Mouse (Mus musculus) forebrain, embryonic 13.5 days (tissue): ENCODE results near the gene Cit. TPM values are rescaled to one million over a fixed set of nuclear protein-coding genes. Genes with fewer than 3 reads are reported as not detected.

Source experiments
- ATAC-seq: fragments of 200-750 bp; cut with Nextera tagmentation; 2 replicates; pipeline ENCODE4 v1.8.0; 2017
- H3K27ac ChIP-seq: fragments of 300-500 bp; sonication (generic); 2 replicates; pipeline ENCODE4 v1.5.1; 2015; ENCODE audit warnings: inconsistent platforms, mild to moderate bottlenecking, moderate library complexity
- H3K27me3 ChIP-seq: fragments of 300-500 bp; sonication (generic); 2 replicates; pipeline ENCODE4 v1.6.1; 2015; ENCODE audit warnings: mild to moderate bottlenecking, inconsistent platforms
- H3K36me3 ChIP-seq: fragments of 300-500 bp; sonication (generic); 2 replicates; pipeline ENCODE4 v1.6.1; 2015; ENCODE audit warnings: mild to moderate bottlenecking, inconsistent platforms; ENCODE audit not compliant: poor library complexity, severe bottlenecking
- H3K4me1 ChIP-seq: fragments of 300-500 bp; sonication (generic); 2 replicates; pipeline ENCODE4 v1.6.1; 2015; ENCODE audit warnings: inconsistent platforms
- H3K4me2 ChIP-seq: fragments of 300-500 bp; sonication (generic); 2 replicates; pipeline ENCODE4 v1.6.1; 2015; ENCODE audit warnings: inconsistent platforms, mild to moderate bottlenecking, moderate library complexity
- H3K4me3 ChIP-seq: fragments of 300-500 bp; sonication (generic); 2 replicates; pipeline ENCODE4 v1.5.1; 2015; ENCODE audit warnings: mild to moderate bottlenecking, inconsistent platforms
- H3K9ac ChIP-seq: fragments of 300-500 bp; sonication (generic); 2 replicates; pipeline ENCODE4 v1.6.1; 2015; ENCODE audit warnings: mild to moderate bottlenecking, inconsistent platforms
- H3K9me3 ChIP-seq: fragments of 300-500 bp; sonication (generic); replicated peaks from 2 replicates; pipeline ENCODE4 v1.6.1; 2016; ENCODE audit warnings: inconsistent platforms
- whole genome bisulfite sequencing: fragments of 180-500 bp; shearing (Covaris S2); methylation state at CpG from one replicate; pipeline ENCODE4 v1.1.7; 2015; 5-methylcytosine and 5-hydroxymethylcytosine counted together
- polyA plus RNA-seq: library from polyadenylated mRNA; unstranded; fragments of >200 nt; fragmentation: Nextera tagmentation; extraction: Ambion mirVana; gene quantifications from 2 replicates; pipeline ENCODE4 v1.2.1, GENCODE M21; 2015

Gene Cit
- polyA plus RNA-seq, 1 experiment from 2014 or later = 30.8 TPM

- Histone ChIP-seq H3K27ac (no peak overlapping the region), H3K9me3 (0 out of 2 replicates have a peak, but pooled peaks cover 5% of the 10 kb centered on the region), H3K4me3 (no peak overlapping the region), H3K4me1 (no peaks in the 10 kb centered on the region), H3K36me3 (peaks cover 53% of the 10 kb centered on the region), H3K27me3 (no peaks in the 10 kb centered on the region), H3K9ac (no peak overlapping the region), H3K4me2 (no peak overlapping the region)
- ATAC-seq = no peak
- WGBS = 95% methylated on average over 9 of the region's 9 CpGs
Observed at GRCm38 (mm10) chr5:115884429-115884828, 39.4 kb downstream of the Cit start.

GRCm38 (mm10) chr5:115893772-115894171, 48.7 kb downstream of the Cit start:
- Histone ChIP-seq H3K36me3 (peaks cover 39% of the 10 kb centered on the region), H3K9me3 (no peaks in the 10 kb centered on the region), H3K9ac (no peak overlapping the region), H3K27me3 (no peaks in the 10 kb centered on the region), H3K4me2 (no peak overlapping the region), H3K4me3 (no peak overlapping the region), H3K4me1 (no peaks in the 10 kb centered on the region), H3K27ac (no peak overlapping the region)
- WGBS = 88% methylated on average over 5 of the region's 5 CpGs
- no peak for ATAC-seq

DNA sequence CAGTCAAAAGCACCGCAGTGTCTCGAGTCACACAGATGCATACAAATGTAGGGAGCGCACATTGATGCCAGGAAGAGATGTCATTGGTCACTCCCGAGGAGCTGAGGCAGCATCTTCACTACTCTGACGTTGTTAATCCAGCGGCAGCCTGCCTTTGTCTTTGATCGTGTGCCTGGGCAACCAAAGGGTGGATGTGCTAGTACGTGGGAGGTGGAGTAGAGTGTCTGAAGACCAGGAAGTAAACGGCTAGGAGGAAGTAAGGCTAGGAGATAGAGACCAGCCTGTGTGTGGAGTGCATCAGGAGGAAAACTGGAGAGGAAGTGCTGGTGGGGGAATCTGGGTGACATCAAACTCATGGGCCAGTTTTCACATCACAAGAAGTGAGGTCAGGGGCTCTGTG, 52.0 kb downstream of the Cit start:
- no peaks in the 10 kb centered on the region for H3K9me3 ChIP-seq
- no peak for ATAC-seq
- peaks cover 26% of the 10 kb centered on the region; the same call in 1 of the 2 replicates for H3K36me3 ChIP-seq
- no peak overlapping the region for H3K9ac ChIP-seq
- no peaks in the 10 kb centered on the region for H3K27me3 ChIP-seq
- no peak overlapping the region for H3K27ac ChIP-seq
- no peak overlapping the region for H3K4me2 ChIP-seq
- no peak overlapping the region for H3K4me3 ChIP-seq
- WGBS = 70% methylated on average over 9 of the region's 9 CpGs
- no peaks in the 10 kb centered on the region for H3K4me1 ChIP-seq

DNA sequence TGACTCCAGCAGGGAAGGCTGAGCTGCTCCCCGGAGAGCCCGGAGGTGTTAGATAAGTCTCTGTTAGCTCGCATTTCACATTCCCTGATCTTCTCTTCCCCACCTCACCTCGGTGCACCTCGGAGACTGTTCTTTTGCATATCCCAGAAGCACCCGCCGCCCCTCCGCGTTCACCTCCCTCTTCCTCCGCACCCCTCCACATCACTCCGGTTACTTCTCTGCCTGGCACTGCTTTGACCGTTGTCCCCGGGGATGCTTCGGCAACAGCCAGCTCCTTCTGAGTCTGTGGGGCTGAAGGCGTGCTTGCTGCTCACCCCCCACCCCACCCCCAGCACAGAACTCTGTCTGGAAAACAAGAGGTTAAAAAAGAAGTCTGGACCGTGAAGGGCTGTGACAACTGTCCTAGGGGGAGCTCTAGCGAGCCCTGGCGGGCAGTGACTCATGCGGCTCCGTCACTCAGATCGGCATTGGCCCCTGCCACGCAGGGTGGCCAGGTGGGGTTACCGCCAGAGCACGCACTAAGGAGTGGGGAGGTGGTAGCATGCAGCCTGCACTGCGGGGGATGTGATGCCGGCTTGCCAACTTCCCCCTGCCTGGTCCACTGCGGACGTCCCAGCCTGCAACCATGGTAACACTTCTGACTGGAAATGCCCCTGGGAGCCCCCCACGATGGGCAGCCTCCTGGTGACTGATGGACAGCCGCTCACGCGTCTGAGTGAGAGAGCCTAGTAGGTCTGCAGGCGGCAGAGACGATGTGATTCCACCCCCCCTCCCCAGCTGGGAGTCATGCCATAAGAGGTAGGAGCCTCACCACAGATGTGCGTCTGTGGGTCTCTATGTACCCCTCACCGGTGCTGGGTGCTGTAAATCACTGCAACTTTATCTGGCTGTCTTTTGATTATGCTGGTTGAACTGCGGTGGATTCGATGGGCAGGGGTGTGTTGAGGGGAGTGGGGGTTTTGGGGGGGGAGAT, 62.2 kb downstream of the Cit start:
- WGBS = 6% methylated on average over 38 of the region's 38 CpGs
- peak; percentile 72 for ATAC-seq
- Histone ChIP-seq H3K36me3 (0 out of 2 replicates have a peak, but pooled peaks cover 1% of the 10 kb centered on the region), H3K27ac (no peak overlapping the region), H3K4me3 (peak overlapping the region; percentile 40), H3K27me3 (no peaks in the 10 kb centered on the region), H3K4me1 (peaks cover 31% of the 10 kb centered on the region), H3K9me3 (no peaks in the 10 kb centered on the region), H3K9ac (peak overlapping the region; percentile 59), H3K4me2 (peak overlapping the region; percentile 67)

GRCm38 (mm10) chr5:115908251-115908650, 63.2 kb downstream of the Cit start:
- no peaks in the 10 kb centered on the region for H3K27me3 ChIP-seq
- H3K27ac ChIP-seq = no peak overlapping the region
- peak overlapping the region; percentile 40; the same call in 1 of the 2 replicates for H3K9ac ChIP-seq
- H3K9me3 ChIP-seq = no peaks in the 10 kb centered on the region
- H3K36me3 ChIP-seq = no peaks in the 10 kb centered on the region
- WGBS = 13% methylated on average over 10 of the region's 10 CpGs
- ATAC-seq = peak; percentile 70
- H3K4me1 ChIP-seq = peaks cover 31% of the 10 kb centered on the region
- peak overlapping the region; percentile 67 for H3K4me2 ChIP-seq
- H3K4me3 ChIP-seq = peak overlapping the region; percentile 40

GRCm38 (mm10) chr5:115908699-115909098, 63.6 kb downstream of the Cit start:
- no peaks in the 10 kb centered on the region for H3K36me3 ChIP-seq
- no peak; the same call in 1 of the 2 replicates for ATAC-seq
- peaks cover 31% of the 10 kb centered on the region for H3K4me1 ChIP-seq
- no peak overlapping the region for H3K9ac ChIP-seq
- peak overlapping the region; percentile 67 for H3K4me2 ChIP-seq
- H3K9me3 ChIP-seq = no peaks in the 10 kb centered on the region
- H3K4me3 ChIP-seq = peak overlapping the region; percentile 40; the same call in 1 of the 2 replicates
- H3K27me3 ChIP-seq = no peaks in the 10 kb centered on the region
- WGBS = 63% methylated on average over 12 of the region's 12 CpGs
- H3K27ac ChIP-seq = no peak overlapping the region

- H3K9me3 ChIP-seq = no peaks in the 10 kb centered on the region
- 0 out of 2 replicates have a peak overlapping the region, but pooled peaks have one; percentile 40 for H3K4me3 ChIP-seq
- H3K36me3 ChIP-seq = peaks cover 4% of the 10 kb centered on the region; the same call in 1 of the 2 replicates
- WGBS = 78% methylated on average over 11 of the region's 11 CpGs
- H3K9ac ChIP-seq = no peak overlapping the region
- peaks cover 31% of the 10 kb centered on the region for H3K4me1 ChIP-seq
- ATAC-seq = no peak
- H3K27ac ChIP-seq = no peak overlapping the region
- no peaks in the 10 kb centered on the region for H3K27me3 ChIP-seq
- H3K4me2 ChIP-seq = peak overlapping the region; percentile 67
Observed at GRCm38 (mm10) chr5:115909106-115909505, 64.0 kb downstream of the Cit start.

- Histone ChIP-seq H3K27me3 (no peaks in the 10 kb centered on the region), H3K4me1 (peaks cover 31% of the 10 kb centered on the region), H3K9ac (no peak overlapping the region), H3K36me3 (peaks cover 11% of the 10 kb centered on the region; the same call in 1 of the 2 replicates), H3K9me3 (no peaks in the 10 kb centered on the region), H3K4me3 (no peak overlapping the region), H3K4me2 (no peak overlapping the region), H3K27ac (no peak overlapping the region)
- 74% methylated on average over 11 of the region's 11 CpGs for WGBS
- no peak for ATAC-seq
Observed at GRCm38 (mm10) chr5:115910491-115910890, 65.4 kb downstream of the Cit start.

DNA sequence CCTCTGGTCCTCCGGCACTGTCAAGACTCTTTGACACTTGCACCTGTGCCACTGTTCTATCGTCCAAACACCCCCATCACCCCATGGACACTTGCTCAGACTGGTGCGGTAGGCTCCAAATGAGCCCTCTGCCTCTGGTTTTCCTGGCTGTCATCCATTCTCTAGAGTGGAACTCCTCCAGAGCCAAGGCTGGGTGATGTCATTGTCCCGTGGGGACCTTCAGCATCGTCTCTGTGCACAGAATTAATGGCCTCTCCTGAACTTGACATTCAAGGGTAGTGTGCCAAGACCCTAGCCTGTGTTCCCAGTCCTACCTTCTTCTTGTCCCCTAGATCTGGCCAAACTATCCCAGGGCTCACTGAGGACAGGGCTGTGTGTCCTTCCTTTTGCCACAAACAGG, 70.4 kb downstream of the Cit start:
- Histone ChIP-seq H3K27ac (no peak overlapping the region), H3K4me1 (no peaks in the 10 kb centered on the region), H3K27me3 (no peaks in the 10 kb centered on the region), H3K9me3 (no peaks in the 10 kb centered on the region), H3K4me3 (no peak overlapping the region), H3K9ac (no peak overlapping the region), H3K36me3 (peaks cover 11% of the 10 kb centered on the region; the same call in 1 of the 2 replicates), H3K4me2 (no peak overlapping the region)
- ATAC-seq = no peak
- WGBS = 88% methylated on average over 5 of the region's 5 CpGs

DNA sequence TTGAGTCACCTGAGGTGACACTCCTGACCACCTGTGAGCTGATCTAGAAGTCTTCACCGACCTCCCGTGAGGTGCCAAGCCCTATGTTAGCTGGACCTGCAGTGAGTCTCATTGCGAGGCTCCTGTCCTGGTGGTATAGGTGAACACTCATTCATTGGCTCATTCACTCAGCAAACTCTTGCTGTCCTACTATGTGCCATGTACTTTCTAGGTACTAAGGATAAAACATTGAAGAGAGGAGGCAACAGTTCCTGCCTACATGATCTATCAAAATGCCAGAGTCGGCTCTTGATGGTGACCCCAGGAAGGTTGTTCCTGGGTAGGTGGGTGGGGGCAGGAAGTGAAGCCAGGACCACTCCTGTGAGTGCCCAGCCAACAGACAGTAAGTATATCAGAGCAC, 72.9 kb downstream of the Cit start:
- 97% methylated on average over 4 of the region's 4 CpGs for WGBS
- no peak for ATAC-seq
- no peak overlapping the region for H3K4me2 ChIP-seq
- H3K9ac ChIP-seq = no peak overlapping the region
- H3K4me3 ChIP-seq = no peak overlapping the region
- no peaks in the 10 kb centered on the region for H3K9me3 ChIP-seq
- H3K4me1 ChIP-seq = no peaks in the 10 kb centered on the region
- H3K27ac ChIP-seq = no peak overlapping the region
- H3K27me3 ChIP-seq = no peaks in the 10 kb centered on the region
- H3K36me3 ChIP-seq = peaks cover 11% of the 10 kb centered on the region; the same call in 1 of the 2 replicates

- H3K4me2 ChIP-seq = no peak overlapping the region
- no peak overlapping the region for H3K27ac ChIP-seq
- H3K9me3 ChIP-seq = no peaks in the 10 kb centered on the region
- H3K4me1 ChIP-seq = no peaks in the 10 kb centered on the region
- no peak overlapping the region for H3K4me3 ChIP-seq
- H3K36me3 ChIP-seq = peaks cover 10% of the 10 kb centered on the region; the same call in 1 of the 2 replicates
- H3K9ac ChIP-seq = no peak overlapping the region
- H3K27me3 ChIP-seq = no peaks in the 10 kb centered on the region
- WGBS = 93% methylated on average over 23 of the region's 23 CpGs
- no peak for ATAC-seq
Observed at GRCm38 (mm10) chr5:115918597-115919351, 73.7 kb downstream of the Cit start.

- no peaks in the 10 kb centered on the region for H3K9me3 ChIP-seq
- no peak for ATAC-seq
- H3K36me3 ChIP-seq = peaks cover 23% of the 10 kb centered on the region
- no peaks in the 10 kb centered on the region for H3K27me3 ChIP-seq
- no peaks in the 10 kb centered on the region for H3K4me1 ChIP-seq
- 77% methylated on average over 9 of the region's 9 CpGs for WGBS
- no peak overlapping the region for H3K4me2 ChIP-seq
- H3K9ac ChIP-seq = no peak overlapping the region
- H3K4me3 ChIP-seq = no peak overlapping the region
- H3K27ac ChIP-seq = no peak overlapping the region
Observed at GRCm38 (mm10) chr5:115921990-115922389, 76.9 kb downstream of the Cit start.
